Mouse (Mus musculus) liver, adult 2 months (tissue): ENCODE measurements around the gene Galntl6.

Experiments used
- CTCF ChIP-seq: fragments of 200-500 bp; IDR thresholded peaks from 2 replicates; pipeline ENCODE4 v1.5.1; 2011; ENCODE audit warnings: low read depth, low read length, control low read depth
- POLR2A ChIP-seq: fragments of 200-500 bp; IDR thresholded peaks from 2 replicates; pipeline ENCODE4 v1.6.1; 2011; ENCODE audit warnings: low read length, control low read depth; ENCODE audit not compliant: insufficient read depth; ENCODE audit errors: extremely low read depth

- TF ChIP-seq CTCF (no peak), POLR2A (no peak)
Observed at GRCm38 (mm10) chr8:57955501-57955900, 956.9 kb downstream of the Galntl6 start.
